Mouse (Mus musculus): ENCODE measurements around the gene Ndufa11. TPM values are rescaled to one million over a fixed set of nuclear protein-coding genes. Genes with fewer than 3 reads are reported as not detected.

Gene Ndufa11
- total and polyA plus RNA-seq, 3 experiments = 748 to 1,786 (median 906) TPM

DNA sequence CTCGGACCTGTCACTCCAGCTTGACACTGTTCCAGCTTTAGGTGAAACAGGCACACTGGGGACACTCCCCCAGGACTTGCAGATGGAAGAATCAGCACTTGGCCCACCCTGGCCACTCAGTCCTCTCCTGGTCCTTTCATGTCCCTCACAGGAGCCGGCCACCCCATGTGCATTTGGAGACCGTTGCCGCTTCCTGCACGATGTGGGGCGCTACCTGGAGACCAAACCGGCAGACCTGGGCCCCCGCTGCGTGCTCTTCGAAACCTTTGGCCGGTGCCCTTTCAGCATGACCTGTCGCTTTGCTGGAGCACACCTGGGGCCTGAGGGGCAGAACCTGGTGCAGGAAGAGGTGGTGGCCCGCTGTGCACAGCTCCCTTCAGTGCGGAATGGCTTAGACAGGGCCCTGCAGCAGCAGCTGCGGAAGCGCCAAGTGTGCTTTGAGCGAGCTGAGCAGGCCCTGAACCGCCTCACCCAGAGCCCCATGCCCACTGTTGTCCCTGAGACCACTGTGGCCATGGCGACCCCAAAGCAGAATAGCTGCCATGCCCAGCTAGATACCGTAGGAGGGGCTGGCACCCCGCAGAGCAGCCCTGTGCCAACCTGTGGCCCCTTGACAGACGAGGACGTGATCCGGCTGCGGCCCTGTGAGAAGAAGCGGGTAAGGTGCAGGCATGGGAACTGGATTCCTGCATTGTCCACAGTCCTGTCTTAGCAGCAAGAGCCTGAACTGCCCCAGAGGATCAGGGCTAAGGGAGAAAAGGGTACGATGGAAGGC lies 49.3 kb downstream of the Ndufa11 start:
- intact Hi-C loops (cut with DNase I) = loop anchor here (5.0 kb wide), 1 partner anchor 65 kb away; the partner anchor contains the start of gene Rfx2
- Histone ChIP-seq H3K4me1 (ENCODE audit: control insufficient read depth, insufficient read depth, low read length) (peaks cover 14% of the 10 kb centered on the region), H3K79me2 (replicated peaks; ENCODE audit: control insufficient read depth, insufficient read depth, low read length) (no peaks in the 10 kb centered on the region), H3K36me3 (ENCODE audit: control insufficient read depth, insufficient read depth, low read length) (no peaks in the 10 kb centered on the region), H3K27ac (no peak overlapping the region), H3K27me3 (ENCODE audit: control insufficient read depth, insufficient read depth, low read length) (no peaks in the 10 kb centered on the region), H3K9ac (ENCODE audit: low read depth, low read length) (no peak overlapping the region), H3K4me3 (no peak overlapping the region)
- no peak for DNase-seq
- TF ChIP-seq EP300 (IDR thresholded peaks at IDR 0.05; ENCODE audit: insufficient read depth, low read depth, low read length) (no peak), POLR2A (IDR thresholded peaks at IDR 0.05; ENCODE audit: insufficient read depth, low read depth, low read length) (no peak), CTCF (IDR thresholded peaks at IDR 0.05) (no peak)
- WGBS = 97% methylated on average over 27 of the region's 27 CpGs

DNA sequence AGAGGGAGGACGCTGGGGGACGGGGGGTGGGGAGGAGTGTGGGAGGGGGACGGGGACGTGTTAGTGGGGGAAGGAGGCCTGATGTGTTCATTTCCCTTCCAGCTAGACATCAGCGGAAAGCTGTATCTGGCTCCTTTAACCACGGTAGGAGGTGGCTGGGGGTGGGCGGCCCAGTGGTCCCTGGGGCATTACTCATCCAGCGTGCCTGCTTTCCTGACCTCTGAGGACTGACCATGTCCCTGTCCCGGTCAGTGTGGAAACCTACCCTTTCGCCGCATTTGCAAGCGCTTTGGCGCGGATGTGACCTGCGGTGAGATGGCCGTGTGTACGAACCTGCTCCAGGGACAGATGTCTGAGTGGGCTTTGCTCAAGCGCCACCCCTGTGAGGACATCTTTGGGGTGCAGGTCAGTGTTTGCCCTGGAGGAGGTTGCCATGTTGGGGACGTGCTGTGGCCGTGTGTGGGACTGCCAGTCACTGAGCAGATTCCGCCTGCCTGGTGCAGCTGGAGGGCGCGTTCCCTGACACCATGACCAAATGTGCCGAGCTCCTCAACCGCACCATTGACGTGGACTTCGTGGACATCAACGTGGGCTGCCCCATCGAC lies 50.1 kb downstream of the Ndufa11 start:
- Histone ChIP-seq H3K36me3 (ENCODE audit: control insufficient read depth, insufficient read depth, low read length) (no peaks in the 10 kb centered on the region), H3K27me3 (ENCODE audit: control insufficient read depth, insufficient read depth, low read length) (no peaks in the 10 kb centered on the region), H3K4me1 (ENCODE audit: control insufficient read depth, insufficient read depth, low read length) (peaks cover 12% of the 10 kb centered on the region), H3K9ac (ENCODE audit: low read depth, low read length) (no peak overlapping the region), H3K27ac (no peak overlapping the region), H3K4me3 (no peak overlapping the region), H3K79me2 (replicated peaks; ENCODE audit: control insufficient read depth, insufficient read depth, low read length) (no peaks in the 10 kb centered on the region)
- no peak for TF ChIP-seq CTCF (IDR thresholded peaks at IDR 0.05)
- no peak for TF ChIP-seq POLR2A (IDR thresholded peaks at IDR 0.05; ENCODE audit: insufficient read depth, low read depth, low read length)
- no peak for TF ChIP-seq EP300 (IDR thresholded peaks at IDR 0.05; ENCODE audit: insufficient read depth, low read depth, low read length)
- 89% methylated on average over 29 of the region's 29 CpGs for WGBS
- intact Hi-C loops (cut with DNase I) = loop anchor here (5.0 kb wide), 1 partner anchor 65 kb away; the partner anchor contains the start of gene Rfx2
- DNase-seq = no peak

GRCm38 (mm10) chr17:56768941-56769340 lies 51.4 kb downstream of the Ndufa11 start:
- Histone ChIP-seq H3K79me2 (replicated peaks; ENCODE audit: control insufficient read depth, insufficient read depth, low read length) (no peaks in the 10 kb centered on the region), H3K4me3 (no peak overlapping the region), H3K27ac (no peak overlapping the region), H3K36me3 (ENCODE audit: control insufficient read depth, insufficient read depth, low read length) (no peaks in the 10 kb centered on the region), H3K9ac (ENCODE audit: low read depth, low read length) (no peak overlapping the region), H3K27me3 (ENCODE audit: control insufficient read depth, insufficient read depth, low read length) (no peaks in the 10 kb centered on the region), H3K4me1 (ENCODE audit: control insufficient read depth, insufficient read depth, low read length) (peaks cover 4% of the 10 kb centered on the region; the same call in 1 of the 2 replicates)
- TF ChIP-seq CTCF (IDR thresholded peaks at IDR 0.05) (no peak), EP300 (IDR thresholded peaks at IDR 0.05; ENCODE audit: insufficient read depth, low read depth, low read length) (no peak), POLR2A (IDR thresholded peaks at IDR 0.05; ENCODE audit: insufficient read depth, low read depth, low read length) (no peak)
- 92% methylated on average over 11 of the region's 11 CpGs for WGBS
- intact Hi-C loops (cut with DNase I) = loop anchor here (5.0 kb wide), 1 partner anchor 63 kb away; the partner anchor contains the start of gene Rfx2
- DNase-seq = no peak

GRCm38 (mm10) chr17:56769950-56770349 lies 52.4 kb downstream of the Ndufa11 start, which contains the start of gene Prr22:
Prr22 (plus strand) TSS chr17:56770250.
- Histone ChIP-seq H3K27ac (no peak within 1 kb of the TSS), H3K36me3 (ENCODE audit: control insufficient read depth, insufficient read depth, low read length) (no peaks in the 10 kb centered on the region), H3K4me3 (no peak within 1 kb of the TSS), H3K79me2 (replicated peaks; ENCODE audit: control insufficient read depth, insufficient read depth, low read length) (no peaks in the 10 kb centered on the region), H3K4me1 (ENCODE audit: control insufficient read depth, insufficient read depth, low read length) (peaks cover 2% of the 10 kb centered on the region; the same call in 1 of the 2 replicates), H3K9ac (ENCODE audit: low read depth, low read length) (no peak within 1 kb of the TSS), H3K27me3 (ENCODE audit: control insufficient read depth, insufficient read depth, low read length) (no peaks in the 10 kb centered on the region)
- intact Hi-C loops (cut with DNase I) = loop anchor here (5.0 kb wide), 1 partner anchor 62 kb away; the partner anchor contains the start of gene Rfx2
- WGBS = 91% methylated on average over 5 of the region's 5 CpGs
- no peak for TF ChIP-seq CTCF (IDR thresholded peaks at IDR 0.05)
- DNase-seq = no peak

Other genes starting within 250 kb of the Ndufa11 start
- gene Ptprs, start 241.3 kb upstream of the Ndufa11 start, total RNA-seq (2021) = 10 to 100 TPM; 41.7 to 47.5 TPM
- 86.8 and 91.1 TPM in 2 replicates for gene Ptprs, start 241.3 kb upstream of the Ndufa11 start, polyA plus RNA-seq (2012; rRNA removed)
- not detected for gene Znrf4, start 205.3 kb upstream of the Ndufa11 start, total RNA-seq (2021)
- 0.29 and 0.64 TPM in 2 replicates for gene Znrf4, start 205.3 kb upstream of the Ndufa11 start, polyA plus RNA-seq (2012; rRNA removed)
- gene Gm20219, start 163.4 kb upstream of the Ndufa11 start, total RNA-seq (2021) = under 1 TPM; 0.34 to 0.39 TPM
- 1.00 and 1.7 TPM in 2 replicates for gene Gm20219, start 163.4 kb upstream of the Ndufa11 start, polyA plus RNA-seq (2012; rRNA removed)
- 10 to 100 TPM; 36.8 to 43.1 TPM for gene Safb2, start 133.2 kb upstream of the Ndufa11 start, total RNA-seq (2021)
- gene Safb2, start 133.2 kb upstream of the Ndufa11 start, polyA plus RNA-seq (2012; rRNA removed) = 42.5 and 47.5 TPM in 2 replicates
- gene Safb, start 132.9 kb upstream of the Ndufa11 start, total RNA-seq (2021) = 10 to 100 TPM; 61.3 to 69.1 TPM
- gene Safb, start 132.9 kb upstream of the Ndufa11 start, polyA plus RNA-seq (2012; rRNA removed) = 51.0 and 57.5 TPM in 2 replicates
- 100 to 1,000 TPM; 291 to 329 TPM for gene 2410015M20Rik, start 108.0 kb upstream of the Ndufa11 start, total RNA-seq (2021)
- 320 and 381 TPM in 2 replicates for gene 2410015M20Rik, start 108.0 kb upstream of the Ndufa11 start, polyA plus RNA-seq (2012; rRNA removed)
- 100 to 1,000 TPM; 671 to 795 TPM for gene Rpl36, start 104.4 kb upstream of the Ndufa11 start, total RNA-seq (2021)
- 801 and 1,357 TPM in 2 replicates for gene Rpl36, start 104.4 kb upstream of the Ndufa11 start, polyA plus RNA-seq (2012; rRNA removed)
- gene Lonp1, start 90.9 kb upstream of the Ndufa11 start, total RNA-seq (2021) = 100 to 1,000 TPM; 113 to 131 TPM
- 95.9 and 116 TPM in 2 replicates for gene Lonp1, start 90.9 kb upstream of the Ndufa11 start, polyA plus RNA-seq (2012; rRNA removed)
- gene Catsperd, start 89.6 kb upstream of the Ndufa11 start, total RNA-seq (2021) = not detected
- 0.23 and 0.44 TPM in 2 replicates for gene Catsperd, start 89.6 kb upstream of the Ndufa11 start, polyA plus RNA-seq (2012; rRNA removed)
- gene Ranbp3, start 44.5 kb upstream of the Ndufa11 start, total RNA-seq (2021) = 10 to 100 TPM; 37.6 to 37.7 TPM
- gene Ranbp3, start 44.5 kb upstream of the Ndufa11 start, polyA plus RNA-seq (2012; rRNA removed) = 40.6 and 44.5 TPM in 2 replicates
- gene Vmac, start 255 bp downstream of the Ndufa11 start, total RNA-seq (2021) = 1 to 10 TPM; 3.0 to 4.7 TPM
- gene Vmac, start 255 bp downstream of the Ndufa11 start, polyA plus RNA-seq (2012; rRNA removed) = 8.3 and 9.9 TPM in 2 replicates
- gene Nrtn, start 39.8 kb downstream of the Ndufa11 start, total RNA-seq (2021) = 10 to 100 TPM; 24.4 to 26.8 TPM
- gene Nrtn, start 39.8 kb downstream of the Ndufa11 start, polyA plus RNA-seq (2012; rRNA removed) = 26.2 and 49.3 TPM in 2 replicates
- gene Dus3l, start 47.0 kb downstream of the Ndufa11 start, total RNA-seq (2021) = 10 to 100 TPM; 17.7 to 19.4 TPM
- 36.2 and 38.7 TPM in 2 replicates for gene Dus3l, start 47.0 kb downstream of the Ndufa11 start, polyA plus RNA-seq (2012; rRNA removed)
- under 1 TPM; 0.11 to 0.29 TPM for gene Prr22, start 52.5 kb downstream of the Ndufa11 start, total RNA-seq (2021)
- gene Prr22, start 52.5 kb downstream of the Ndufa11 start, polyA plus RNA-seq (2012; rRNA removed) = 1.2 and 2.0 TPM in 2 replicates
- gene Rfx2, start 113.2 kb downstream of the Ndufa11 start, total RNA-seq (2021) = 1 to 10 TPM; 2.8 to 3.0 TPM
- 5.1 and 6.0 TPM in 2 replicates for gene Rfx2, start 113.2 kb downstream of the Ndufa11 start, polyA plus RNA-seq (2012; rRNA removed)
- gene Acsbg2, start 156.7 kb downstream of the Ndufa11 start, total RNA-seq (2021) = not detected
- gene Acsbg2, start 156.7 kb downstream of the Ndufa11 start, polyA plus RNA-seq (2012; rRNA removed) = 0.04 and 0.09 TPM in 2 replicates
- gene 1700061G19Rik, start 157.7 kb downstream of the Ndufa11 start, total RNA-seq (2021) = not detected
- 0.04 TPM in 1 of 2 replicates, not detected in the other for gene 1700061G19Rik, start 157.7 kb downstream of the Ndufa11 start, polyA plus RNA-seq (2012; rRNA removed)
- 10 to 100 TPM; 25.3 to 27.2 TPM for gene Mllt1, start 217.6 kb downstream of the Ndufa11 start, total RNA-seq (2021)
- gene Mllt1, start 217.6 kb downstream of the Ndufa11 start, polyA plus RNA-seq (2012; rRNA removed) = 27.2 and 31.4 TPM in 2 replicates